Mouse (Mus musculus): ENCODE measurements at regions not wholly inside any gene's neighbourhood (a gene's known extent, or its start where the extent isn't known, plus 50 kb on each side); places are given as distances from the start of the nearest gene placed in this dataset.

- no peak for DNase-seq (ENCODE audit: low spot score)
These were observed 333.4 kb downstream of the Ice1 start for GRCm38 (mm10) chr13:70303953-70304525.

GRCm38 (mm10) chr13:70310516-70310915, 326.9 kb downstream of the Ice1 start:
- no peak for DNase-seq (ENCODE audit: low spot score)

- no peak for DNase-seq (ENCODE audit: low spot score)
These were observed 326.0 kb downstream of the Ice1 start for GRCm38 (mm10) chr13:70311226-70312055.

GRCm38 (mm10) chr13:70313205-70313604, 324.2 kb downstream of the Ice1 start:
- no peak for DNase-seq (ENCODE audit: low spot score)

GRCm38 (mm10) chr13:70323537-70323936, 313.9 kb downstream of the Ice1 start:
- DNase-seq (ENCODE audit: low spot score), result no peak

- no peak for DNase-seq (ENCODE audit: low spot score)
These were observed 301.4 kb downstream of the Ice1 start for GRCm38 (mm10) chr13:70336069-70336468.

GRCm38 (mm10) chr13:70340437-70340836, 297.0 kb downstream of the Ice1 start:
- DNase-seq (ENCODE audit: low spot score), result no peak

GRCm38 (mm10) chr13:70343191-70343734, 294.2 kb downstream of the Ice1 start:
- no peak for DNase-seq (ENCODE audit: low spot score)

- DNase-seq (ENCODE audit: low spot score), result no peak
These were observed 293.5 kb downstream of the Ice1 start for GRCm38 (mm10) chr13:70343911-70344310.

GRCm38 (mm10) chr13:70344311-70344710, 293.1 kb downstream of the Ice1 start:
- DNase-seq (ENCODE audit: low spot score), result no peak

- DNase-seq (ENCODE audit: low spot score), result no peak
These were observed 289.0 kb downstream of the Ice1 start for GRCm38 (mm10) chr13:70348456-70348855.

- no peak for DNase-seq (ENCODE audit: low spot score)
These were observed 288.5 kb downstream of the Ice1 start for GRCm38 (mm10) chr13:70348965-70349364.

GRCm38 (mm10) chr13:70369647-70370046, 267.8 kb downstream of the Ice1 start:
- DNase-seq (ENCODE audit: low spot score), result no peak

- no peak for DNase-seq (ENCODE audit: low spot score)
These were observed 256.7 kb downstream of the Ice1 start for GRCm38 (mm10) chr13:70380772-70381171.

- no peak for DNase-seq (ENCODE audit: low spot score)
These were observed 252.1 kb downstream of the Ice1 start for GRCm38 (mm10) chr13:70385292-70385691.

- DNase-seq (ENCODE audit: low spot score), result no peak
These were observed 224.6 kb downstream of the Ice1 start for GRCm38 (mm10) chr13:70412788-70413187.

GRCm38 (mm10) chr13:70418156-70418555, 219.3 kb downstream of the Ice1 start:
- DNase-seq (ENCODE audit: low spot score), result no peak

GRCm38 (mm10) chr13:70439419-70439818, 198.0 kb downstream of the Ice1 start:
- no peak for DNase-seq (ENCODE audit: low spot score)

GRCm38 (mm10) chr13:70446940-70447339, 190.5 kb downstream of the Ice1 start:
- no peak for DNase-seq (ENCODE audit: low spot score)

- no peak for DNase-seq (ENCODE audit: low spot score)
These were observed 182.6 kb downstream of the Ice1 start for GRCm38 (mm10) chr13:70454592-70455390.

- DNase-seq (ENCODE audit: low spot score), result no peak
These were observed 179.0 kb downstream of the Ice1 start for GRCm38 (mm10) chr13:70458406-70458805.

GRCm38 (mm10) chr13:70464996-70465395, 172.4 kb downstream of the Ice1 start:
- DNase-seq (ENCODE audit: low spot score), result no peak

GRCm38 (mm10) chr13:70474746-70475145, 162.7 kb downstream of the Ice1 start:
- no peak for DNase-seq (ENCODE audit: low spot score)

All from urinary bladder, postnatal 25 days (tissue).